Mouse (Mus musculus) megakaryocyte, embryonic 14.5 days (primary cell): ENCODE data around the gene Btbd11. TPM values are rescaled to one million over a fixed set of nuclear protein-coding genes. Genes with fewer than 3 reads are reported as not detected.

Source experiments
- H3K27me3 ChIP-seq: replicated peaks from 2 replicates; pipeline ENCODE3; 2012; ENCODE audit warnings: inconsistent platforms
- H3K36me3 ChIP-seq: replicated peaks from 2 replicates; pipeline ENCODE3; 2012; ENCODE audit warnings: low read length, inconsistent platforms, mixed read lengths
- H3K4me1 ChIP-seq: 2 replicates; pipeline ENCODE4 v1.6.1; 2012; ENCODE audit warnings: inconsistent platforms
- H3K4me3 ChIP-seq: replicated peaks from 2 replicates; pipeline ENCODE3; 2012; ENCODE audit warnings: moderate library complexity, mild to moderate bottlenecking, inconsistent platforms
- H3K9me3 ChIP-seq: 2 replicates; pipeline ENCODE4 v1.6.1; 2012; ENCODE audit warnings: inconsistent platforms
- FLI1 ChIP-seq: IDR thresholded peaks from 2 replicates; pipeline ENCODE4 v1.6.1; 2012; ENCODE audit warnings: low read length, inconsistent platforms, mixed read lengths
- GATA1 ChIP-seq: IDR thresholded peaks from 3 replicates; pipeline ENCODE4 v1.6.1; 2012; ENCODE audit warnings: mixed read lengths, low read length, inconsistent platforms, borderline replicate concordance
- polyA plus RNA-seq: library from polyadenylated mRNA; stranded (reverse); fragments of >175 nt; gene quantifications from 2 replicates; pipeline ENCODE4 v1.2.3, GENCODE M21; 2012; ENCODE audit warnings: low replicate concordance; ENCODE audit not compliant: insufficient read depth

The Btbd11 gene
- polyA plus RNA-seq, 1 experiment: 0.20 TPM

DNA sequence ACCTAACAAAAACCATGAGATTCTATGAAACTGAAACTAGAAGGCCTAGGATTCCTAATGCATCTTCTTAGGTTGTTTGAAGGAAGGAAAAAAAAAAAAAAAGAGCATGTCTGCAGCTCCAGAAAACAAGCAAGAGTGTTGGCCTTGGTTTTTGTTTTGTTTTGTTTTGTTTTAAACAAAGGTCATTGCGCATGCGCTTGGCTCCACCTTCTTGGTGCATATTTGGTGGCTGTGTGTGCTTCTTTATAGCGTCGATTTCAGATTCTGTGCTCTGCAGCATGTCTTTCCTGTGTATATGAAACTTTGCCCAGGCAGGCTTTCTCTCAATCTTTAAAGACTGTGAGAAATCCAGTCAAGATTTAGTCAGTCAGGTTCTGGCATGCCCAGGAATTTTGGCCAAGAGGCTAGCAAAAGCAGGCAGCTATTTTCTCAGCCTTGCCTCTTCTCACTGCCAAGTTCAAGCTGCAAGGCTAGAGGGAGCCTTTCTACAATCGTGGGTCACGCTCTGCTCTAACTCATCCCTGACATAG is 191.3 kb downstream of the Btbd11 start:
- no peaks in the 10 kb centered on the region for H3K36me3 ChIP-seq
- no peak overlapping the region for H3K4me3 ChIP-seq
- no peaks in the 10 kb centered on the region for H3K4me1 ChIP-seq
- no peaks in the 10 kb centered on the region for H3K27me3 ChIP-seq
- H3K9me3 ChIP-seq: peaks cover 31% of the 10 kb centered on the region; the same call in 1 of the 2 replicates
- no peak for TF ChIP-seq GATA1
- TF ChIP-seq FLI1: no peak

DNA sequence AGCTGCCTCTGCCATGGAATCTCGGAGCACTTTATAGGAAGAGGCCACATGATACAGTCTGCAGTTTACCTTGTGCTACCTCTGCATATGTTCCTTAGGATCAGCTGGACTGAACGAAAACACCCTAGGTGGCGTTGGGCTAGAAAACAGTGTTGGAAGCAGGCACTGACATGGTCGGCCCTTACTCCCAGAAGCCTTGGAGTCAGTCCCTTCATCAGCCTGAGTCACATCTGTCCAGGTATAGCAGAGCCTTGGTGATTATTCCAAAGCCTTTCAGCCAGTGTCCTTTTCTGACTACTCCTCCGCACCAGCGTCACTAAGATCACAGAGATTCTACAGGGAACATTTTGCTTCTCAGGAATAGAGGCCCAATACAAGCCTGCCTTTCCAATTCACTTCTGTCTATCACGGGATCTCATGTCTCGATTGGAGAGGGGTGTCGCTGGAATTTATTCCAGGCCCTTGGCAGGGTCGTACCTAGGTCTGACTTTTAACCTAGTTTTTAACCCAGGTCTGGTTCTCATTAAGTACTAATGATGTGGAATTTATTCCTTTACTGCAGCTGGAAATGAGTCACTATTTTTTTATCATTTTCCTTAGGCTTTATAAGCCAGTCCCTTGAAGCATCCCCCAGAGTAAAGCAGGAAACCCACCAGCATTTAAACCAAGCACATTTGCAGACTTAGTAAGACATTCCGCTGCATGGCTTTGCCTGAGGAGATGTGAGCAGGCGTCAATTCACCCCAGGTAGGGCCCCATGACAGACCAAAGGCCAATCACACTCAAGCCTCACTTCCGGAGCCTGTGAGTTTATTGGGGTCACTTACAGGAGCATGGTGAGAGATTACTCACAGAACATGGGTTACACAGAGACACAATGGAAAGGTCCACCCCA is 192.2 kb downstream of the Btbd11 start:
- peaks cover 27% of the 10 kb centered on the region; the same call in 1 of the 2 replicates for H3K9me3 ChIP-seq
- no peaks in the 10 kb centered on the region for H3K36me3 ChIP-seq
- no peaks in the 10 kb centered on the region for H3K27me3 ChIP-seq
- no peak overlapping the region for H3K4me3 ChIP-seq
- H3K4me1 ChIP-seq: no peaks in the 10 kb centered on the region
- TF ChIP-seq FLI1 (no peak), GATA1 (no peak)

DNA sequence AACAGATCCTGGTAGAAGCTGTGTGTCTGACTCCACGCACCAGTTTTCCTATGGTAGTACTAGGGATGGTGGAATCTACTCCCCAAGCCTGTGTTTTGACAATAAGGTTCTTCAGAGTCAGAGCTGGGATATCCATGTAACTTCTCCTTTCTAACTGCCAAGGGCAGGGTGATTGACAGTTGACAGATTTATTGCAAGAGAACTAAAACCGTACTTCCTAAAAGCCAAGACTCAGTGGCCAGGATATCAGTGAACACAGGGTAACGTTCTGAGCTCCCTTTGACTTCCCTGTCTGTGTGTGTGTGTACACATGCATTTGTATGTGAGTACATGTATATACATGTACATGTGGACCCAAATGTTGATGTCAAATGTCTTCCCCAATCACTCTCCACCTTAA is 201.1 kb downstream of the Btbd11 start:
- no peaks in the 10 kb centered on the region for H3K27me3 ChIP-seq
- no peaks in the 10 kb centered on the region for H3K36me3 ChIP-seq
- no peak overlapping the region for H3K4me3 ChIP-seq
- no peaks in the 10 kb centered on the region for H3K4me1 ChIP-seq
- H3K9me3 ChIP-seq: 0 out of 2 replicates have a peak, but pooled peaks cover 3% of the 10 kb centered on the region
- TF ChIP-seq GATA1: no peak
- no peak for TF ChIP-seq FLI1

DNA sequence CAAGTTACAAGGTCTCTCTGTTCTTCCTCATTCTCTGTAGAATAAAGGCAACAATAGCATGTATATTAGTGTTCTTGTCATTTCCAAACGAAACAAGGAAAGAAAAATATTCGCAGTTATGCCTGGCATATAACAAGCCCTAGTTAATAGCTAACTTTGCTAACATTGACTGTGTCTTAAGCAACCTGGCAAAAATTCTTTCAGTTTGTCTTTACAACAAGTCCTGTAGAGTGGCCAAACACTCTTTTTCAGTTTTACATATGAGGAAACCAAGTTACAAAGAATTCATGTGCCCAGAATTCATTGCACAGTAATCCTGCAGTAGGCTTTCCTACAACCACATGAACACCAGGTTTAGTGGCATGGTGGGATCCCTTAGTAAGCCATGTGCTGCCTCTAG is 203.4 kb downstream of the Btbd11 start:
- TF ChIP-seq GATA1 (no peak), FLI1 (no peak)
- Histone ChIP-seq H3K36me3 (no peaks in the 10 kb centered on the region), H3K4me1 (no peaks in the 10 kb centered on the region), H3K4me3 (no peak overlapping the region), H3K27me3 (no peaks in the 10 kb centered on the region), H3K9me3 (peaks cover 7% of the 10 kb centered on the region; the same call in 1 of the 2 replicates)

DNA sequence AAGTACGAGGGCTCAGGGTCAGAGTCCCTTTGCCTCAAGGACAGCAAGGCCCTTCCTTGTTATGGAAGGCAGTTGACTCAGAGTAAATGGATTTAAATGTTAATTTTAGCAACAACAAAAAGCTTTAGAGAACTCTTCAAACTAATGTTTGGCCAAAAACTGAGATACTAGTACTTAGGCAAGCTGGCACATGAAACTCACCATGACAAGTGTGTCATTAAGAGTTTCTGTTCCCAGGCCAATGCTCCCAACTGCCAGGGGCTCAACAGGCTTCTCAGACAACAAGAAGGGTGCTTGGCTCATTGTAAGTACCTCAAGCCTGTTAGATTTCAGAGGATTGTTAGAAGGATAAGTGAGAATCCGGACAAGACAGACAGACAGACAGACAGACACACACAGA is 204.7 kb downstream of the Btbd11 start:
- H3K9me3 ChIP-seq: peaks cover 7% of the 10 kb centered on the region; the same call in 1 of the 2 replicates
- TF ChIP-seq FLI1: no peak
- TF ChIP-seq GATA1: no peak
- H3K4me1 ChIP-seq: no peaks in the 10 kb centered on the region
- no peaks in the 10 kb centered on the region for H3K27me3 ChIP-seq
- H3K4me3 ChIP-seq: no peak overlapping the region
- H3K36me3 ChIP-seq: no peaks in the 10 kb centered on the region

DNA sequence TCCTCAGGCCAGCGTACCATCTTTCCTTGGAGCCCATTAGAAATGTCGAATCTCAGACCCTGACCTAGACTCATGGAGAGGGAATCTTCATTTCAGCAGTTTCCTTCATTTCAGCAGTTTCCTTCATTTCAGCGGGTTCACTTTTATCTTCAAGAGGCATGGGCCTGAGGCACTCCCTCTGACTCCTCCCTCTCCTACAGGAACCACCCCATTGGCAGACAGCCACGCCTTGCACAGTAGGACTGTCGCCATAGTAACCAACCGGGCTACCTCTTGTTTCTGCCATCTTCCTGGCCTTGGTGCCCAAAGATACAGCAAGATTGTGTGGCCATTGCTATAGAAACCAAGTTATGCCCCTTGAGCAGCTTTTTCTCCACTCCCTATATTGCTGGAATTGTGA is 205.4 kb downstream of the Btbd11 start:
- H3K4me1 ChIP-seq: no peaks in the 10 kb centered on the region
- TF ChIP-seq GATA1 (no peak), FLI1 (no peak)
- no peaks in the 10 kb centered on the region for H3K27me3 ChIP-seq
- peaks cover 4% of the 10 kb centered on the region; the same call in 1 of the 2 replicates for H3K9me3 ChIP-seq
- H3K4me3 ChIP-seq: no peak overlapping the region
- H3K36me3 ChIP-seq: no peaks in the 10 kb centered on the region

DNA sequence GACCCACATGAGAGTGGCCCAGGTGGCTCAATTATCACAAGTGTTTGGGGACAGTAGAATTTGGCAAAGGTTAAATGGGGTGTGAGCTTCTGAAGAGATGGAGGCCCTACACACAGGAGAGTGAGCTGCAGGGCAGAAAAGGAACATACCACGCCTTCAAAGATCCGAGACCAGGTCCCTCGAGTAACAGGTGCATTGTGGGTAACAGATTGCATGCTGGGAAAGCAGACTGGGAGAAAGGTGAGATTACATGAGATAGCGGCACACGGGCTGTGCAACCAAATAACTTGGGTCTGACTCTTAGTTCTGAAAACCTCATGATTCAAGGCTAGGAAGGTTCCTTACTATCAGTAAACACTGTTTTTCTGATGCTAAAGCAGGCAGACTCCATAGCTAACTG is 209.7 kb downstream of the Btbd11 start:
- Histone ChIP-seq H3K9me3 (peaks cover 4% of the 10 kb centered on the region; the same call in 1 of the 2 replicates), H3K4me1 (no peaks in the 10 kb centered on the region), H3K27me3 (peaks cover 26% of the 10 kb centered on the region), H3K4me3 (no peak overlapping the region), H3K36me3 (no peaks in the 10 kb centered on the region)
- TF ChIP-seq GATA1: no peak
- TF ChIP-seq FLI1: no peak

DNA sequence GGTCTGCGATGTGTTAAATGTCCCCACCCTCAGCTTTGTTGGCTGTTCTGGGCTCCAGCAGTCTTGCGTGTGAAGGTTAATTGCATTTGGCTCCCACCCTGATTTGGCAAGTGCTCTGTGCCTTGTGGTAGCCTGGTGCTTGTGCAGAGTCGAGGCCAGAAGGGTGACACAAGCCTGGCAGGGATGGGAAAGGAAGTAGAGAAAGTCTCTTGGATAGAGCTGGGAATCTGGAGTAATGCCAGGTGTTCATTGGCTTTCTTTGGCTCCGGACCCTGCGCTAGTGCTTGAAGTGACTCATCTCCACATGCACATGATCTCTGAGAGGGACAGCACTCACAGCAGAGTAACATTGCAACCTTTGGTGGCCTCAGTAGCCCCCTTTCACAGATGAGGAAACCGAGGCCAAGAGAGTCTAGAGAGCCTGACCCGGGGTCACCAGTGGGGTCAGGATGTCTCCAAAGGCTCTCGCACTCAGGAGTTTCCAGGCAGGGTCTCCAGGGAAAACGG is 211.5 kb downstream of the Btbd11 start:
- peaks cover 4% of the 10 kb centered on the region; the same call in 1 of the 2 replicates for H3K9me3 ChIP-seq
- H3K36me3 ChIP-seq: no peaks in the 10 kb centered on the region
- H3K4me1 ChIP-seq: no peaks in the 10 kb centered on the region
- H3K4me3 ChIP-seq: no peak overlapping the region
- peaks cover 26% of the 10 kb centered on the region for H3K27me3 ChIP-seq
- TF ChIP-seq GATA1 (no peak), FLI1 (no peak)

DNA sequence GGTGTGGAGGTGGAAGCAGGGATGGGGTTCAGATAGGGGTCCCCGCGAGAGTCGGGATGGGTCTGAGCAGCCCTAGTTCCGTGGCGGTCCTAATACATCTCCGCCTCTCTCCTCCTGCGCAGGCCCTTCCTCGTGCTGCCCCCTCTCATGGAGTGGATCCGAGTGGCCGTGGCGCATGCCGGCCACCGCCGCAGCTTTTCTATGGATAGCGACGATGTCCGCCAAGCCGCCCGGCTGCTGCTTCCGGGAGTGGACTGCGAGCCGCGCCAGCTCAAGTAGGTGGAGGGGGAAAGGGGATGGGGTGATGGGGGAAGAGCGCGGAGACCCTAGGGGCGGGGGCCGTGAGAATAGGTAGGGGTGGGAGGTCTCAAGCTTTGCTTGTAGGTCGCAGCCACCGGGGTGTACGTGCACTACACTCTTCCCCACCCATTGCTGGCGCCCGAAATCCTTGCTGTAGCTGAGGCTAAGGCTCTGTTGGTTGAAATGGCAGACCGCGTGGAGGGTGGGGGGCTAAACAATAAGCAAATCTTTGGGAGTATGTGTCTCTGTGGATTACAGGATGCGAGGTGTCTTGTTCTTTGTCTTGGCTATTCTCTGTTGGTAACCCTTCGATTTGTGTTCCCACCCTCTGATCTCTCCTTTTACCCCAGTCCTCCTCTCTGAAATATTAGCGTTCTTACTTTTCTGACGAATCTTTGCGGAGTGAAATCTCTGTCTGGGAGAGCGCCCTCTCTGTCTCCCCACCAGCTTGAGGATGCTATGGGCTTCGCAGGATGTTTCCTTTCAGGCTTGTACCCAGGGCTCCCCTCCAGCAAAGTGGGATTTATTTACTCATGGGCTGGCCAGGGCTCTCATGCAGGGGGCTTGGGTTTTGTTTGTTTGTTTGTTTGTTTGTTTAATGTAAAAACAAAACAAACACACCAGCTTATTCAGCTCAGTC is 212.3 kb downstream of the Btbd11 start:
- H3K4me3 ChIP-seq: peak overlapping the region; percentile 16

More for the DNA sequence above, 212.3 kb downstream of the Btbd11 start:
- Histone ChIP-seq H3K4me1 (no peaks in the 10 kb centered on the region), H3K27me3 (peaks cover 26% of the 10 kb centered on the region), H3K36me3 (no peaks in the 10 kb centered on the region), H3K9me3 (peaks cover 4% of the 10 kb centered on the region; the same call in 1 of the 2 replicates)
- no peak for TF ChIP-seq FLI1
- no peak for TF ChIP-seq GATA1
